Mouse (Mus musculus) midbrain, embryonic 10.5 days (tissue): ENCODE measurements around the gene Aipl1. TPM values are rescaled to one million over a fixed set of nuclear protein-coding genes. Genes with fewer than 3 reads are reported as not detected.

Experiments used
- DNase-seq: peaks from one replicate; pipeline ENCODE4 v3.0.0-alpha.2; 2017; ENCODE audit warnings: low spot score
- H3K27ac ChIP-seq: fragments of 300-500 bp; sonication (generic); replicated peaks from 2 replicates; pipeline ENCODE4 v1.5.1; 2016; ENCODE audit warnings: mild to moderate bottlenecking
- H3K27me3 ChIP-seq: fragments of 300-500 bp; sonication (generic); 2 replicates; pipeline ENCODE4 v1.6.1; 2016; ENCODE audit warnings: low read depth, mild to moderate bottlenecking; ENCODE audit not compliant: poor library complexity, severe bottlenecking
- H3K36me3 ChIP-seq: fragments of 300-500 bp; sonication (generic); 2 replicates; pipeline ENCODE4 v1.6.1; 2016; ENCODE audit warnings: mild to moderate bottlenecking, moderate library complexity
- H3K4me1 ChIP-seq: fragments of 300-500 bp; sonication (generic); 2 replicates; pipeline ENCODE4 v1.6.1; 2016
- H3K4me3 ChIP-seq: fragments of 300-500 bp; sonication (generic); 2 replicates; pipeline ENCODE4 v1.5.1; 2016; ENCODE audit warnings: mild to moderate bottlenecking, moderate library complexity
- H3K9me3 ChIP-seq: fragments of 300-500 bp; sonication (generic); replicated peaks from 2 replicates; pipeline ENCODE4 v1.6.1; 2016; ENCODE audit warnings: mild to moderate bottlenecking
- WGBS: fragments of 180-500 bp; shearing (Covaris S2); methylation state at CpG from one replicate; pipeline ENCODE4 v1.1.7; 2016; 5-methylcytosine and 5-hydroxymethylcytosine counted together
- polyA plus RNA-seq: library from polyadenylated mRNA; unstranded; fragments of >200 nt; fragmentation: Nextera tagmentation; extraction: Ambion mirVana; gene quantifications from 2 replicates; pipeline ENCODE4 v1.2.1, GENCODE M21; 2016

Gene Aipl1
- polyA plus RNA-seq, 1 experiment from 2014 or later: 0.67 TPM

- H3K4me3 ChIP-seq: no peak overlapping the region
- H3K36me3 ChIP-seq: no peaks in the 10 kb centered on the region
- no peak overlapping the region for H3K27ac ChIP-seq
- DNase-seq: no peak
- peaks cover 7% of the 10 kb centered on the region for H3K4me1 ChIP-seq
- 95% methylated on average over 8 of the region's 8 CpGs for WGBS
- H3K9me3 ChIP-seq: peaks cover 5% of the 10 kb centered on the region; the same call in 1 of the 2 replicates
- H3K27me3 ChIP-seq: no peaks in the 10 kb centered on the region
Measured at GRCm38 (mm10) chr11:72065103-72065502, 27.8 kb upstream of the Aipl1 start.

DNA sequence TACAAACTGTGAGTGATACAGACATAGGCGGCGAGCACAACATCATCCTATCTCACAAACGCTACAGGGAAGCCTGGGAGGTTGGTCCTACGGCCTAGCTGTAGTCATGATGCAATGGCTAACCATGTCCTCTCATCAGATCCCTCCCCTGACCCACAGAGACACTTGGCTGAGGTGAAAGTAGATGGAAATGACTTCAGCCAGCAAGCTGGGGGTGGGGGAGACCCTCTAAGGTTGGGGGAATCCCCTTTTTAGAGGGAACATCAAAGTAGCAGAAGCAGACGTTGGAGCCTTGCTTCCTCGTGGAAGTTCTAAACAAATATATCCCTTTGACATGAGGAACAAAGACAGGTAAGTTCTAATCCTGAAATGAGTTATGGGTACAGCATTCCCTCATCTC is 27.1 kb upstream of the Aipl1 start:
- no peak overlapping the region for H3K4me3 ChIP-seq
- WGBS: 84% methylated on average over 6 of the region's 6 CpGs
- H3K27me3 ChIP-seq: no peaks in the 10 kb centered on the region
- no peaks in the 10 kb centered on the region for H3K36me3 ChIP-seq
- peaks cover 5% of the 10 kb centered on the region; the same call in 1 of the 2 replicates for H3K4me1 ChIP-seq
- no peak overlapping the region for H3K27ac ChIP-seq
- no peak for DNase-seq
- H3K9me3 ChIP-seq: peaks cover 5% of the 10 kb centered on the region; the same call in 1 of the 2 replicates

GRCm38 (mm10) chr11:72061093-72061620 is 23.8 kb upstream of the Aipl1 start:
- no peaks in the 10 kb centered on the region; the same call in 1 of the 2 replicates for H3K4me1 ChIP-seq
- peaks cover 5% of the 10 kb centered on the region; the same call in 1 of the 2 replicates for H3K9me3 ChIP-seq
- H3K27me3 ChIP-seq: no peaks in the 10 kb centered on the region
- no peak for DNase-seq
- H3K36me3 ChIP-seq: no peaks in the 10 kb centered on the region
- 90% methylated on average over 13 of the region's 13 CpGs for WGBS
- H3K4me3 ChIP-seq: no peak overlapping the region
- no peak overlapping the region for H3K27ac ChIP-seq

DNA sequence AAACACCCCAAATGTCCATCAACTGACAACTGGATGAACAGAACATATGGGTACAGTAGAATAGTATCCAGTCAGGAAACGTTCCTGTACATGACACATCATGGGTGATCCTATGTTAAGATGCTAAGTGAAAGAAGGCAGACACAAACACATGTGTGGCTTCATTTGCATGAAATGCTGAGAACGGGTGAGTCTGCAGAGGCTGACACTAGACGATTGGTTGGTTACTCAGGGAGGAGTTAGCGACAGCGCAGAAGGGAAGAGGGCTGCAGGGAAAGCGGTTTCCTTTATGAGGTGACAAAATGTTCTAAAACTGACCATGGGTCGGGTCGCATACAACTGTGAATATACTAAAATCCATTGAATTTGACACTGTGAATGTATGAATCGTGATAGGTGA is 23.1 kb upstream of the Aipl1 start:
- H3K27me3 ChIP-seq: no peaks in the 10 kb centered on the region
- H3K36me3 ChIP-seq: no peaks in the 10 kb centered on the region
- H3K9me3 ChIP-seq: peaks cover 5% of the 10 kb centered on the region; the same call in 1 of the 2 replicates
- DNase-seq: no peak
- no peak overlapping the region for H3K27ac ChIP-seq
- 86% methylated on average over 9 of the region's 9 CpGs for WGBS
- H3K4me3 ChIP-seq: no peak overlapping the region
- H3K4me1 ChIP-seq: peaks cover 7% of the 10 kb centered on the region; the same call in 1 of the 2 replicates

DNA sequence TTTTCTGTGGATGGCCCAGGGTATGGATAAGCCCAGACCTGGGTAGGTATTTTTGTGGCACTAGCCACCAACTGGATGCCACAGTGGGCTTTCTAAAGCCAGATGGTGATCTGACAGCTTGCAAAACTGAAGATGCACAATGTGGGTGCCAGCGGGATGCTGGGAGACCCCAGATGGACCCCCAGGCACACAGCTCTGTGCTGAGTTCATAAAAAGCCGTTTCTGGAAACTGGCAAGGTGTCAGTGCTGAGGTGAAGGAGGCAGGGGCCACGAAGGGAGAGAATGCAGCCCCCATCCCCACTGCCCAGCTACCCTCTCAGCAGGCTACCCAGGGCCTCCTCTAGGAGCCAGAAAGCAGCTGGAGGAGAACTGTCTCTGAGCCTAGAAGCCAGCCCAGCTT is 19.9 kb upstream of the Aipl1 start:
- 76% methylated on average over 3 of the region's 3 CpGs for WGBS
- H3K27ac ChIP-seq: no peak overlapping the region
- H3K36me3 ChIP-seq: no peaks in the 10 kb centered on the region
- no peak overlapping the region for H3K4me3 ChIP-seq
- peaks cover 18% of the 10 kb centered on the region for H3K27me3 ChIP-seq
- no peak for DNase-seq
- no peaks in the 10 kb centered on the region for H3K9me3 ChIP-seq
- peaks cover 9% of the 10 kb centered on the region; the same call in 1 of the 2 replicates for H3K4me1 ChIP-seq

DNA sequence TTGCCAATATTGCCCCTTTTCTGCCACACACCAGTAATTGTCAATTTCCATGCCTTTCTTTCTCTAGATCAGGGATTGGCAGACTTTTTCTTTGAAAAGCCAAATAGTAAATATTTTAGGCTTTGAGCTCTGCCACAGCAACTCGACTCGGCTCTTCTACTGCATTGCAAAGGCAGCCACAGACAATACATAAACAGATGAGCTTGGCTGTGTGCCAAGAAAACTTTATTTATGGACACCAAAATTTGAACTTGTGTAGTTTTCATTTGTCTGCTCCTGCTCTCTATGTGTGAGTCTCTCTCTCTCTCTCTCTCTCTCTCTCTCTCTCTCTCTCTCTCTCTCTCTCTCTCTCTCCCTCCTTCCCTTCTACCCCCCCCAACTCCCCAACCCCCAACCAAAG is 17.9 kb upstream of the Aipl1 start:
- H3K4me1 ChIP-seq: peaks cover 24% of the 10 kb centered on the region
- peaks cover 38% of the 10 kb centered on the region for H3K27me3 ChIP-seq
- no peaks in the 10 kb centered on the region for H3K36me3 ChIP-seq
- no peak overlapping the region for H3K27ac ChIP-seq
- H3K9me3 ChIP-seq: no peaks in the 10 kb centered on the region
- DNase-seq: no peak
- no peak overlapping the region for H3K4me3 ChIP-seq
- WGBS: 81% methylated on average over 2 of the region's 2 CpGs

DNA sequence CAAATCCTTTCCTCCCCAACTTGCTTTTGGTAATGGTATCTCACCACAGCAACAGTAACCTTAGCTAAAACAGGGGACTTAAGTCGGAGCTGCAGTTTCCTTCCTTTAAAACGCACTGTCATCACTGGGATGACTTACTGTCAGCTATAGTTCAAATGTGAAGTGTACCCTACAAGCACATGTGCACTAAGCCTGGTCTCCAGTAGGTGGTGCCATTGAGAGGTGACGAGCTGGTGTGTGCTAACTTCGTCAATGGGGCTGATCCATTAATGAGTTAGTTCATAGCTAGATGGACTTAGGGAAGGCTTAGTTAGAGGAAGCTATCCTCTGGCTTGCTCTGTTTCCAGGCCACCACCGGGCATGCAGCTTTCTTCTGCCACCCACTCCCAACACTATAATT is 15.3 kb upstream of the Aipl1 start:
- H3K9me3 ChIP-seq: no peaks in the 10 kb centered on the region
- no peak overlapping the region for H3K4me3 ChIP-seq
- H3K36me3 ChIP-seq: peaks cover 13% of the 10 kb centered on the region
- no peak overlapping the region for H3K27ac ChIP-seq
- DNase-seq: peak; percentile 69
- peaks cover 33% of the 10 kb centered on the region for H3K4me1 ChIP-seq
- peaks cover 56% of the 10 kb centered on the region for H3K27me3 ChIP-seq
- 16% methylated on average over 5 of the region's 5 CpGs for WGBS

DNA sequence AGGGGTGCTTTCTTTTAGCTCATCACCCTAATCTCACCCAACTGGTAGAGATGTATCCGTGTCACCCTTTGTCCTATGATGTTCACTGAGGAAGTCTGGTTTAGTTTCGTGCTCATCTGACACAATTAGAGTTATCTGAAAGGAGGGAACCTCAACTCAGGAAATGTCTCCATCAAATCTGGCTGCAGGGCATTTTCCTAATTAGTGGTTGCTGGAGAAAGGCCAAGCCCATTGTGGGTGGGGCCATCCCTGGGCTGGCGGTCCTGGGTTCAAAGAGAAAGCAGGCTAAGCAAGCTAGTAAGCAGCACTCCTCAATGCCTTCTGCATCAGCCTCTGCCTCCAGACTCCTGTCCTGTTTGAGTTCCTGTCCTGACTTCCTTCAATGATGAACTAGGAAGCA is 14.9 kb upstream of the Aipl1 start:
- Histone ChIP-seq H3K9me3 (no peaks in the 10 kb centered on the region), H3K4me1 (peaks cover 33% of the 10 kb centered on the region), H3K36me3 (peaks cover 16% of the 10 kb centered on the region), H3K4me3 (no peak overlapping the region), H3K27me3 (peaks cover 56% of the 10 kb centered on the region), H3K27ac (no peak overlapping the region)
- 63% methylated on average over 3 of the region's 3 CpGs for WGBS
- no peak for DNase-seq

GRCm38 (mm10) chr11:72050895-72051858 is 13.9 kb upstream of the Aipl1 start:
- Histone ChIP-seq H3K36me3 (peaks cover 27% of the 10 kb centered on the region), H3K27me3 (peaks cover 56% of the 10 kb centered on the region), H3K4me1 (peaks cover 33% of the 10 kb centered on the region), H3K27ac (peak overlapping the region; percentile 70), H3K9me3 (no peaks in the 10 kb centered on the region), H3K4me3 (peak overlapping the region; percentile 69)
- WGBS: 3% methylated on average over 45 of the region's 45 CpGs
- peak; percentile 59 for DNase-seq

- Histone ChIP-seq H3K4me3 (peak overlapping the region; percentile 69), H3K36me3 (peaks cover 35% of the 10 kb centered on the region), H3K27ac (peak overlapping the region; percentile 70; the same call in 1 of the 2 replicates), H3K27me3 (peaks cover 56% of the 10 kb centered on the region), H3K9me3 (no peaks in the 10 kb centered on the region), H3K4me1 (peaks cover 28% of the 10 kb centered on the region)
- DNase-seq: no peak
- 23% methylated on average over 14 of the region's 14 CpGs for WGBS
Measured at GRCm38 (mm10) chr11:72050168-72050894, 13.0 kb upstream of the Aipl1 start.

DNA sequence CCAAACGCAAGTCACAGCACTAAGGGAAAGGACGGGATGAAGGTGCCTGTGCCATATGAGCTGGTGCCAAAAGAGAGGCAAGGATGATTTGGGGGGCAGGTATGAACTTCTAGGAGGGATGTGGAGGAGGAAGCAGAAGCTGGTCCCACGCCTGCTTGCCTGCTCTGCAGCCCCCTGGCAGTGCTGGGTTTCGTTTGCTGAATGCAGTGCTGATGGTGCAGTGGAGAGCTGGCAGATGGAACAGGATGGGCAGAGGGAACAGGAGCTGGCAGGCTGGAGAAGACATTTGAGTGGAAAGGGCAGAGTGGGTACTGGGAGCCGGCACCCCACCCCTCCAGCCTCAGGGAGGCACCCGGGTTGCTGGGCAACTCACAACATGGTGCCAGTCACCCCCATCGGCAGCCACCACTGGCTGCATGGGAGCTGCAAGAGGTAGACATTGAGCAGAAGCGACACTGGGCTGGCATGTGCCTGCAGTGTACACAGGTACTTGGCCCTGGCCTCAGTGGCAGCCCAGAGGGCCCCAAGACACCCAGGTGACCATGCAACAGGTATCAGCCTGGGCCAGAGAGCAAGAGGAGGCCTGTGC is 12.0 kb upstream of the Aipl1 start:
- Histone ChIP-seq H3K36me3 (peaks cover 46% of the 10 kb centered on the region), H3K4me3 (no peak overlapping the region), H3K27me3 (peaks cover 55% of the 10 kb centered on the region), H3K27ac (no peak overlapping the region), H3K9me3 (no peaks in the 10 kb centered on the region), H3K4me1 (peaks cover 38% of the 10 kb centered on the region)
- DNase-seq: no peak
- WGBS: 74% methylated on average over 8 of the region's 8 CpGs

GRCm38 (mm10) chr11:72048730-72049129 is 11.4 kb upstream of the Aipl1 start:
- Histone ChIP-seq H3K36me3 (peaks cover 51% of the 10 kb centered on the region), H3K9me3 (no peaks in the 10 kb centered on the region), H3K4me1 (peaks cover 44% of the 10 kb centered on the region), H3K27ac (no peak overlapping the region), H3K4me3 (no peak overlapping the region), H3K27me3 (peaks cover 49% of the 10 kb centered on the region)
- DNase-seq: no peak
- WGBS: 53% methylated on average over 6 of the region's 6 CpGs
